Mouse (Mus musculus) megakaryocyte, adult 5-6 weeks (primary cell): Measurements from ENCODE around the gene Cd72. TPM values are rescaled to one million over a fixed set of nuclear protein-coding genes. Genes with fewer than 3 reads are reported as not detected.

Experiments
- ATAC-seq: 2 replicates; pipeline ENCODE4 v1.8.0; 2016; ENCODE audit warnings: mild to moderate bottlenecking, inconsistent platforms; ENCODE audit not compliant: poor library complexity, severe bottlenecking
- total RNA-seq, 2 experiments: library from RNA; stranded (forward) in 1 of 2; stranded (reverse) in 1 of 2; fragments of 153-499, 151-499 nt in 1 of 2; fragments of 221-1000, 200-1000 nt in 1 of 2; gene quantifications; 2 replicates each; pipeline versions ENCODE4 v1.2.3 to v1.2.4; 2015 to 2017

The Cd72 gene
- total RNA-seq, 2 experiments from 2014 or later, result 2.5 to 3.0 TPM

DNA sequence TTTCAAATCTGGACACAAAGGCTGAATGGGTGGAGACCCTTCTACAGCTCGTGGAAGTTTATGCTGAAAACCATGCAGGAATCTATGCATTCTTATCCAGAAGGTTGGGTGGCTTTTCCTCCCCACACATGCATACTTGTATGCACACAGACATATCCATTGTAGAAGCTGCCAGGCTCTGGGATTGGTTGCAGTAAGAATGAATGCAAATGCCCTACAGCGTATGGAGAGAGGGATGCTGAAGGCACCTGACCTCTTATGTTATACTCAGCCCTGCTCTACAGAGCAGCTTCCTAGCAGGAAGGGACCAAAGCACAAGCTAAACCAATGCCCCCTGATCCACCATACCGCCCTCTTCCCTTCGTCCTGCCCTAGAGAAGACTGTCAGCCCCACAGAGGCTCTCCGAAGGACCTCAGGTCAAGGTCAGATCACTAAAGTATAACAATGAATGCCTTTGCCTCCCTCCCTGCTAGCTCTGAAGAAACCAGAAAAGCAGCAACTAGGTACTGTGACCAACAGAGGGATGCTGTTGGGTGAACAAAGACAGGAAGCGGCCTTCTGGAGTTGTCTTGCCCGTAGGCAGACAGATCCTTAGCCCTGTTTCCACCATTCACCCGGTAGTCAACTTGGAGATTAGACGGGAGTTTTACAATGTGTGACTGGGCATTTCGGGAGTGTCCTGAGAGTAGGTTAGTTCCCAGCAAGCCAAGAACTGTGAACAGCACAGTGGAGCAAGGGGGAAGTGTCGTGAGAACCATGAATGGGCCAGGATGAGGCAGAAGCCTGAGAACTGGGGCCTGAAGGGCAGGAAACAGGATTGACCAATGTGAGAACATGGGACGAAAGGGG lies 47.1 kb downstream of the Cd72 start:
- ATAC-seq, result no peak

DNA sequence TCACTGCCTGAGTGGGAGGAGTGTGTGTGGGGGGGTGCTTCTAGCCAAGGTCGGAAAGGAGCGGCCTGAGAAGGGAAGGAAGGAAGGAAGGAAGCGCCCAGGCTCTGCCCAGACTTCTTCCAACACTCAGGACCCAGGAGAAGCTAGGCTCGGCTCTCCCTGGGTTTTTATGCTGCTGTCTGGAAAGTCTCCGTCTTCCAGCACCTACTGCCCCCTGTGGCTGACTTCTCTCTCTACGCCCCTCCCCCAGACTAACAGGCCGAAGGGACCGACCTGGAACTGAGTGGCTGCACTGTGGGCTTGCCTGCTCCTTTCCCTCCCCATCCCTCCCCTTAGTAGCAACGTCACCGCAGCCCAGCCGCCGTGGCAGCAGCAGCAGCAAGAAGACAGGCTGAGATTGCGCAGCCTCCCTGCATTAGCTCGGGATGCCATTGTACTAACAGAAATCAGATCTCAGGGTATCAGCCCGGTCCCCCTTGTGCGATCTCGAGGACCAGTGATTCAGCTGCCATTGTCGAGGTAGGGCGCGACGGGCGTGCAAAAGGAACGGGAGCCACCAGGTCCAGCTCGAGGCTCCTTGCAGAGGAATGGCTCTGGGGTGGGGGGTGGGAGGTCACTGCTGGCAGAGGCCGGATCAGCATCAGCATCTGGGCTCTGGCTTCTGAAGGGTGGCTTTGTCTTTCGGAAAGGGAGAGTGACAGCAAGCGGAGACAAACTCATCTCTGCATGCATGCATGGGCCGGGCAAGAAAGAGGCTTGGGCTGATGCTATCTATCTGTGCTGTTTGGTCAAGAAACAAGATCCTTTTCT lies 48.1 kb downstream of the Cd72 start:
- ATAC-seq, result no peak

DNA sequence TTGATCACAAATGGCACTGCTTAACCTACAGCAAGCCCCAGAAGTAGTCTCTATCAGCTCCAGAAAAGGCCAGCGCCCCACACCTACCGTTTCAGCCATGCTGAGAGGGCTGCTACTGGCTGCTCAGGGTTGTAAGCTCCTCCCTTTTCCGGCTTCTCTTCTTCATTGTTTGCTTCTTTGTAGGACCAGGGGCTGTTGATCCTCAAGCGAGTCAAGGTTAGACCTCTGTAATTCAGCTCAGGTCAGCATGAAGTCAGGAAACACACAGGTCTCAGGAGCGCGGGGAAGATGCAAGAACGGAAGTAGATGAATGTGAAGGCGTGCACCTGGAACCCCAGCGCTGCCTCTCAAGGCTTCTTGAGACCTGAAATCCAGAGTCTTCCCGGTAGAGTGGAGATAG lies 49.7 kb downstream of the Cd72 start:
- ATAC-seq, result no peak

DNA sequence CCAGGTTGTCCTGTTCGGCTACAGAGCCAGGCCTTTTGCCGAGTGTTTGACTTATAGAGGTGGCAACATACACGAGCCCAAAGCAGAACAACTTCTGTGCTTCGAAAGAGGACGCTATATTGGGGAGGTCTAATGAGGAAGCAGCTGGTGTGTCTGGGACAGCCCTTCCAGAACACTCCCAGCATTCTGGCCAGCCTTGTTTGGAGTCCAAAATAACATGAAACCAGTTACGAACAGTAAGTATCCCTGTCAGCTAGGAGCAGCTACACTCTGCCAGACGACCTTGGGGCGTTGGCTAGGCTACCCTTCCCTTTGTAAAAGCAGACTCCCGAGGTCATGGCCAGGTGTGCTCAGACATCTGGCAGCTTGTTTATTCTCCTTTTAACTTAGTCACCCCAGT lies 52.2 kb downstream of the Cd72 start:
- ATAC-seq, result no peak

DNA sequence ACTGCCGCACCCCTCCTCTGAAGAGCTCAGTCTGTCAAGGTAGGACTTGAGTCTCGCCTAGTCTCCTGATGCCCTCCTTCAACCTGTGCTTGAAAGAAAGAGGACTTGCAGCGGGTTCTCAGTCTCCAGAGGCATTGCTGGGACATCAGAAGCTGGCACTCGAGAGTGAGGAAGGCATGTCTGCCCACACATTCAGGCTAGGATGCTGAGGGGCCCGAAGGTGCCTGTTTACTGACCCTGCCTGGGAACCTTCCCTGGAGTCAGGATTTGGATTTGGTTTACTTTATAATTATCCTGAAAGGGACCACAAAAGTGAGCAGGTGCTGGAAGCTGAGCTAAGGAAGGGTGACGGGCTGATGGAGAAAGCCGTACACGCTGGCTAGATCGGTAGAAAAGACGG lies 52.9 kb downstream of the Cd72 start:
- no peak for ATAC-seq

DNA sequence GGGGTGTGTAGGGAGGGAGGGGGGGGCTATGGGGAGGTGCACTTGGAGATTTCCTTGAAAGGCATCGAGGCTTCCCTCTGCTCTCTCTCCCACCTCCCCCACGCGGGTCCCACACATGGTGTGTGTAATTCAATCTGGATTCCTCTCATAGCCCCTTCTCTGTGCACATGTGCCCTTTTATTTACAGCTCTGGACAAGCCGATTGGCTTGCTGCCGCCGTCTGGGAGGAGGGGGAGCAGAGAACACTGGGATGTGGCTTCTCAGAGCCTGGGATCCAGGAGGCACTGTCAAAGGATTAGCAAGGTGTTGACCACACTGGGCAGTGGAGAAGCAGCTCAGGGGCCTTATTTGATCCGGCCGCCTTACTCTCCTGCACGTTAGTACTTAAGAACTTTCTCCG lies 53.5 kb downstream of the Cd72 start:
- no peak for ATAC-seq

DNA sequence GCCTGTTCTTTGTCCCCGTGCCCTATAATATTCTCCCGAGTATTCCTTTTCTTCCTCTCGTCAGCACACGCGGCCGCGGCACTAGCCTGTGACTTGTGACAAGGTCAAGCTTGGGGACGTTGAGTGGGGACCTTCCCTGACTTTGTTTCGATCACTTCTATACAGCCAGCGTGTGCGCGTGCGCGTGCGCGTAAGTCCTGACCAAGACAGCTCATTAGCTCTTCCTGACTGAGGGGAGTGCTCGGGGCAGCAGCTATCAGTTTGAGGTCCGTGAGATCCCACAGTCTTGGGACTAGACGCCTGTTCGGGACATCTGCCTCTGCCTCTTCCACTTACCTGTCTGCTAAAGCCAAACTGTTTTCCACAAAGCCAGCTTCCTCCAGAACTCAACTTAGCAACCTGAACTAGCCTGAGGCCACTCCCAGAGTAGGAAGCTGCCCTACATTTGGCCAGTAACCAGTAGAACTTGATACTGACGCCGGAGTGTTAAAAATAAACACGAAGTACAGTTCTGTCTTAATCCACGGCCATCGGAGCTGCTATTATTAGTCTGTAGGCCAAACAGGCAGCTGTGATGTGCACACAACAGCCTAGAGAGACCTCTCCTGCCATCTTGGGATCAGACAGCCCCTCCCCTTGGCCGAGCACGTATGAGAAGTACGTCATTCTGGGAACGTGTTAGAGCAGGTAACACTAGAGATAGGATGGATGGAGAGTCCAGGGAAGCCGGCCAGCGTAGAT lies 54.9 kb downstream of the Cd72 start:
- ATAC-seq, result no peak

DNA sequence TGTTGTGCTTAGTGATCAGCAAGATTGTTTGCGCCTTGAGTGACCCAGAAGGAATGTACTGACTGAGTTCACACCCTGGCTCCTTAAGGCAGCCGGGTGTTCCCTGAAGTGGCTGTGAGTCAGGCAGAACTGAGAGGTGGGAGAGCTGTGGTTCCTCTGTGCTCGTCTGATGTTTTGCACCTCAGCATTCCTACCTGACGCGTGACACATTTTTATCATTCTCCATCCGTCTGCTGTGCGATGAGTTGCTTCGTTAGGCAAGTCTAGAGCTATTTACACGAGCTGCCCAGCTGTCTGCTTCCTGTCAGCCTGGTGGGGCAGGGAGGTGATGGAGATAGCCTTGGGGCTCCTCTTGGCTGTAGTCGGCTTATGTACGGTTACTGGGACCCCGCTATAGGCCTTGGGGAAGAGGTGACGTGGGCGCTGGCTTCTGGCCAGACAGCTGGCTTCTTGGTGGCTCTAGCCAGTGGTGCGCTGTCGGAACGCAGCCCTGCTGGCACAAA lies 55.5 kb downstream of the Cd72 start:
- ATAC-seq, result no peak

DNA sequence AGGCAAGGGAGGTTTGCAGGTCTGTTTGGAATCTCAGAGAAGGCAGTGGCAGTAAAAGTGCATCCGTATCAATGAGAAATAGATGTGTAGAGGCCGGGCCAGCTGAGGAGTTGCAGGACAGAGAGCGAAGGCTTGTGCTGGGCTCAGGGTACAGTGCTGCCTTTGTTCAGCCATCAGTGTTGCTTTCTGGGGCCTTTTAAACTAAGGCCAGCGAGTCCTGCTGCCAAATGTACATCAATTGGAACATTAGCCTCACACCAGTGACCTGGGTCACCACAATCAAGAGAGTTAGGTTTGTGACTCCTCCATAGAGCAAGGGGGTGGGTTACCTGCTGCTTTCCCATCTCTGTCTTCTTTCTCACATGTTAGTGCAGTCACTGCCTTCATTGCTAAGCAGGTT lies 56.4 kb downstream of the Cd72 start:
- no peak for ATAC-seq

Other genes starting within 250 kb of the Cd72 start
- gene Atp8b5, start 187.5 kb downstream of the Cd72 start, total RNA-seq (2015), result 0.13 and 0.36 TPM in 2 replicates
- gene Atp8b5, start 187.5 kb downstream of the Cd72 start, total RNA-seq (2017), result 0.04 and 0.20 TPM in 2 replicates
- gene Rusc2, start 72.6 kb downstream of the Cd72 start, total RNA-seq (2015), result 2.1 and 3.0 TPM in 2 replicates
- gene Rusc2, start 72.6 kb downstream of the Cd72 start, total RNA-seq (2017), result 0.77 and 2.3 TPM in 2 replicates
- gene Fam166b, start 25.5 kb downstream of the Cd72 start, total RNA-seq (2015), result not detected in 2 replicates
- gene Fam166b, start 25.5 kb downstream of the Cd72 start, total RNA-seq (2017), result not detected in 2 replicates
- 5.7 and 6.3 TPM in 2 replicates for gene Tesk1, start 12.7 kb downstream of the Cd72 start, total RNA-seq (2015)
- 7.6 and 9.3 TPM in 2 replicates for gene Tesk1, start 12.7 kb downstream of the Cd72 start, total RNA-seq (2017)
- gene Sit1, start 29.1 kb upstream of the Cd72 start, total RNA-seq (2015), result not detected in 2 replicates
- gene Sit1, start 29.1 kb upstream of the Cd72 start, total RNA-seq (2017), result 0.77 TPM in 1 of 2 replicates, not detected in the other
- gene Ccdc107, start 38.3 kb upstream of the Cd72 start, total RNA-seq (2015), result 16.7 and 17.5 TPM in 2 replicates
- gene Ccdc107, start 38.3 kb upstream of the Cd72 start, total RNA-seq (2017), result 23.6 and 32.6 TPM in 2 replicates
- 54.6 and 60.0 TPM in 2 replicates for gene Arhgef39, start 45.1 kb upstream of the Cd72 start, total RNA-seq (2015)
- 52.3 and 54.1 TPM in 2 replicates for gene Arhgef39, start 45.1 kb upstream of the Cd72 start, total RNA-seq (2017)
- gene Car9, start 52.3 kb upstream of the Cd72 start, total RNA-seq (2015), result 3.0 and 3.5 TPM in 2 replicates
- 0.41 and 1.1 TPM in 2 replicates for gene Car9, start 52.3 kb upstream of the Cd72 start, total RNA-seq (2017)
- 0.11 TPM in 1 of 2 replicates, not detected in the other for gene Tpm2, start 69.1 kb upstream of the Cd72 start, total RNA-seq (2015)
- gene Tpm2, start 69.1 kb upstream of the Cd72 start, total RNA-seq (2017), result 0.11 and 0.33 TPM in 2 replicates
- 29.4 and 33.0 TPM in 2 replicates for gene Creb3, start 107.7 kb upstream of the Cd72 start, total RNA-seq (2015)
- gene Creb3, start 107.7 kb upstream of the Cd72 start, total RNA-seq (2017), result 84.6 and 101 TPM in 2 replicates
- gene Tln1, start 108.1 kb upstream of the Cd72 start, total RNA-seq (2015), result 226 and 299 TPM in 2 replicates
- 408 and 426 TPM in 2 replicates for gene Tln1, start 108.1 kb upstream of the Cd72 start, total RNA-seq (2017)
- 18.6 and 20.8 TPM in 2 replicates for gene Rgp1, start 124.1 kb upstream of the Cd72 start, total RNA-seq (2015)
- 8.2 and 24.7 TPM in 2 replicates for gene Rgp1, start 124.1 kb upstream of the Cd72 start, total RNA-seq (2017)
- 8.4 and 8.5 TPM in 2 replicates for gene Gba2, start 124.2 kb upstream of the Cd72 start, total RNA-seq (2015)
- gene Gba2, start 124.2 kb upstream of the Cd72 start, total RNA-seq (2017), result 9.5 and 9.8 TPM in 2 replicates
- gene Msmp, start 129.9 kb upstream of the Cd72 start, total RNA-seq (2015), result not detected in 2 replicates
- gene Msmp, start 129.9 kb upstream of the Cd72 start, total RNA-seq (2017), result not detected in 2 replicates
- gene Npr2, start 177.3 kb upstream of the Cd72 start, total RNA-seq (2015), result 0.29 and 1.7 TPM in 2 replicates
- 0.33 and 1.3 TPM in 2 replicates for gene Npr2, start 177.3 kb upstream of the Cd72 start, total RNA-seq (2017)
- not detected in 2 replicates for gene Spag8, start 199.0 kb upstream of the Cd72 start, total RNA-seq (2015)
- gene Spag8, start 199.0 kb upstream of the Cd72 start, total RNA-seq (2017), result not detected in 2 replicates
- 23.8 and 24.3 TPM in 2 replicates for gene Hint2, start 201.8 kb upstream of the Cd72 start, total RNA-seq (2015)
- 24.6 and 27.9 TPM in 2 replicates for gene Hint2, start 201.8 kb upstream of the Cd72 start, total RNA-seq (2017)
- gene Tmem8b, start 214.3 kb upstream of the Cd72 start, total RNA-seq (2015), result 0.27 and 0.42 TPM in 2 replicates
- gene Tmem8b, start 214.3 kb upstream of the Cd72 start, total RNA-seq (2017), result 0.04 and 0.16 TPM in 2 replicates
- 0.11 TPM in 1 of 2 replicates, not detected in the other for gene Fam221b, start 214.5 kb upstream of the Cd72 start, total RNA-seq (2015)
- gene Fam221b, start 214.5 kb upstream of the Cd72 start, total RNA-seq (2017), result 0.20 and 0.33 TPM in 2 replicates
- gene Olfr70, start 246.2 kb upstream of the Cd72 start, total RNA-seq (2015), result not detected in 2 replicates
- not detected in 2 replicates for gene Olfr70, start 246.2 kb upstream of the Cd72 start, total RNA-seq (2017)